Mouse (Mus musculus) liver, postnatal 0 days (tissue): ENCODE measurements around the gene Slc19a3.

ENCODE experiments used
- CTCF ChIP-seq: sonication (generic); IDR thresholded peaks from 2 replicates; pipeline ENCODE4 v1.5.1; 2016; ENCODE audit warnings: antibody characterized with exemption, low read depth
- EP300 ChIP-seq: IDR thresholded peaks from 2 replicates; pipeline ENCODE4 v1.6.1; 2016; ENCODE audit warnings: antibody characterized with exemption, low read depth, mild to moderate bottlenecking

DNA sequence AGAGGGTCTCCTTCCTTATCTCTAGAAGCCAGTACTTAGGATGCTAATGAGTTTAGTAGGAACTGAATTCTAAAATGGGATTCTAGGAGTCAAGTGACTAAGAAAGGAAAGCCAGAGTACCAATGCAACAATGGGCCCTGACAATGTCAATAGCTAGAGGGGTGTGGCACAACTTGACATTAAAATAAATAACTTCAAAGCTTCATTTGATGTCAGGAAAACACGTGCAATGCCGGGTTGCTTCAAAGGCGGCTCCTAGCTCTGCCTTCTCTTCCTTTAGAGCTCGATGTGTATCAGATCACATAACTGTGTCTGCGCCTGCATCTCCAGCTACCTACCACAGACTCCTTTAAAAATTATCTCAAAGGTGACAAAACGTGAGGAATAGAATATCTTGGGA lies 64.3 kb downstream of the Slc19a3 start:
- TF ChIP-seq CTCF (no peak), EP300 (no peak)
